Mouse (Mus musculus) embryonic facial prominence, embryonic 10.5 days (tissue): Measurements from ENCODE around the gene Cldn20. TPM values are rescaled to one million over a fixed set of nuclear protein-coding genes. Genes with fewer than 3 reads are reported as not detected.

Source experiments
- DNase-seq: peaks from one replicate; pipeline ENCODE4 v3.0.0-alpha.2; 2017; ENCODE audit warnings: low spot score
- H3K27ac ChIP-seq: fragments of 300-500 bp; sonication (generic); replicated peaks from 2 replicates; pipeline ENCODE4 v1.5.1; 2016; ENCODE audit warnings: mild to moderate bottlenecking
- H3K27me3 ChIP-seq: fragments of 300-500 bp; sonication (generic); replicated peaks from 2 replicates; pipeline ENCODE4 v1.6.1; 2016; ENCODE audit warnings: low read depth, mild to moderate bottlenecking; ENCODE audit not compliant: poor library complexity, severe bottlenecking
- H3K36me3 ChIP-seq: fragments of 300-500 bp; sonication (generic); replicated peaks from 2 replicates; pipeline ENCODE4 v1.6.1; 2016; ENCODE audit warnings: mild to moderate bottlenecking, moderate library complexity
- H3K4me1 ChIP-seq: fragments of 300-500 bp; sonication (generic); 2 replicates; pipeline ENCODE4 v1.6.1; 2016
- H3K4me3 ChIP-seq: fragments of 300-500 bp; sonication (generic); 2 replicates; pipeline ENCODE4 v1.5.1; 2016; ENCODE audit warnings: mild to moderate bottlenecking, moderate library complexity
- H3K9me3 ChIP-seq: fragments of 300-500 bp; sonication (generic); 2 replicates; pipeline ENCODE4 v1.6.1; 2016; ENCODE audit warnings: mild to moderate bottlenecking
- WGBS: fragments of 180-500 bp; shearing (Covaris S2); methylation state at CpG from one replicate; pipeline ENCODE4 v1.1.7; 2016; 5-methylcytosine and 5-hydroxymethylcytosine counted together
- polyA plus RNA-seq: library from polyadenylated mRNA; unstranded; fragments of >200 nt; fragmentation: Nextera tagmentation; extraction: Ambion mirVana; gene quantifications from 2 replicates; pipeline ENCODE4 v1.2.1, GENCODE M21; 2016

Cldn20 gene
- polyA plus RNA-seq, 1 experiment from 2014 or later = not detected

DNA sequence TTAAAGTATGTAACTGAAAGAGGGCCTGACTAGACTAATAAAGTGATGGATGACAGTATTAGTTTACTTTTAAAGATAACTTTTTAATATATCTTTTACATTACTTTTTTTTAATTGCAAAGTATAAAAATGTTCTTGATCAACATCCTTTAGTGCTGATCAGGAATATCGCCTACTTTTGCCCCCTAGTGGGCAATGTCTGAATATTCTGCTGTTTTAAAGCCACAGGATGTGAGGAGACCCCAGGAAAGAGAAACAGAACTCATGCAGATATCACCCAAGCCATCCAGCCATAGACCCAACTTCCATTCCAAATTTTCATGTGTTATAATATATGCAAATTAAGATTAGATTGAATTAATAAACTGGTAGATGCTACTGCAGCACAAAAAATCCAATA is 1.1 kb downstream of the Cldn20 start:
- H3K4me3 ChIP-seq = no peak overlapping the region
- 32% methylated on average over 1 of the region's 1 CpGs for WGBS

DNA sequence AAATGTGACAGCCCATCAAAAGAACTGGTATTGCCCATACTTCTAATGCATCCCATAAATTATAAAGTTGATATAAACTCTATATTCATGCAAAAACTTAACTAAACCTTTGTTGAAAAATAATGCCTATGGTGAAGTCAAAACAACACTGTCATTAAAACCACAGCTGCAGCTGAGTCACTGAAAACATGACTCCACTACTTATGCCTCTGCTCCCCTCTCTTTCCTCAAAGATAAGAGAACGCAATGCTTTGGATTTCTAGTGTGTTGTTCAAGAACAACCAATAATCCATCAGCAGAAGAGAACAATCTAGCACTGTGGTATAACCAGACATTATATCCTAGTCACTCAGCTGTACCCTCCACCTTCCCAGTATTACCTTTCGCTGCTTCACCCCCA is 8.0 kb downstream of the Cldn20 start:
- Histone ChIP-seq H3K4me1 (no peaks in the 10 kb centered on the region), H3K9me3 (no peaks in the 10 kb centered on the region), H3K27me3 (no peaks in the 10 kb centered on the region), H3K4me3 (no peak overlapping the region), H3K27ac (no peak overlapping the region), H3K36me3 (peaks cover 19% of the 10 kb centered on the region)
- WGBS = 92% methylated on average over 2 of the region's 2 CpGs
- DNase-seq = no peak

More for the DNA sequence above, 1.1 kb downstream of the Cldn20 start:
- DNase-seq = no peak
- no peaks in the 10 kb centered on the region for H3K4me1 ChIP-seq
- peaks cover 3% of the 10 kb centered on the region; the same call in 1 of the 2 replicates for H3K36me3 ChIP-seq
- H3K27me3 ChIP-seq = no peaks in the 10 kb centered on the region
- no peak overlapping the region for H3K27ac ChIP-seq
- H3K9me3 ChIP-seq = no peaks in the 10 kb centered on the region

DNA sequence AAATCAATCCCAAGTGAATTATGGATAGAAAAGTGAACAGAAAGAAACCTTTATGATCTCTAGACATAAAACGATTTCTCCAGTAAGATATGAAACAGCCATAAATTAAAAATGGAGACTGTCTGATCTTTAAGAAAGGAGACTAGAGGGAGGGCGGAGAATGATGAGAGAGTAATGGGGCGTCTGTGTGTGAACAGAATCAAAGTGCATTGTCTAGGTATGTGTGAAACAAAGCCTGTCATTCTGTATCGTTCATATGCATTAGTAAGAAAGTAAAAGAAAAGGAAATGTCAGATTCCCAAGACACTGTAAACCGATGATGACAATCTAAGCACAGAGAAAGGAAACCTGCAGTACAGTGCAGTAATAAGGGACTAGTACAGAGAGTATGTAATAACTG is 8.7 kb downstream of the Cldn20 start:
- no peak overlapping the region for H3K4me3 ChIP-seq
- H3K27ac ChIP-seq = no peak overlapping the region
- no peaks in the 10 kb centered on the region for H3K27me3 ChIP-seq
- no peaks in the 10 kb centered on the region for H3K4me1 ChIP-seq
- H3K36me3 ChIP-seq = peaks cover 19% of the 10 kb centered on the region
- no peaks in the 10 kb centered on the region for H3K9me3 ChIP-seq
- DNase-seq = no peak
- 94% methylated on average over 5 of the region's 5 CpGs for WGBS

DNA sequence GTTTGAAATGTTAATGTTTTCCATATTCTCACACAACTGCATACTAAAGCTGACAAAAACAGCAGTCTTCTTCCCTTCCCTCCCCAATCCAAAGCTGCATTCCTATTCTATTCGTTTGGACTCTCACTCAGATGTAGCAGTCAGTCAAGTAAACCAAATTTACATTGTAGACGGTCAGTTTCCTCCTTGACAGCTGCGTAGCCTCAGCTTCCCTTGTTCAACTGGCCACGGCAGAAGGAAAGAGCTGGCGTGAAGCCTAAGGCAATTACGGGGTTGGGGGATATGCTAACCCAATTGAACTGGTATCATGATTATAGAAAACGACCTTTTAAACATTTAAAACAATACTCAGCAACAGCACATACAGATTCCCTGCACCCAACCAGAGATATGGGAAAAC is 15.4 kb downstream of the Cldn20 start:
- no peaks in the 10 kb centered on the region for H3K4me1 ChIP-seq
- H3K36me3 ChIP-seq = peaks cover 10% of the 10 kb centered on the region
- no peaks in the 10 kb centered on the region for H3K27me3 ChIP-seq
- H3K27ac ChIP-seq = no peak overlapping the region
- H3K9me3 ChIP-seq = no peaks in the 10 kb centered on the region
- DNase-seq = no peak
- 72% methylated on average over 7 of the region's 7 CpGs for WGBS
- no peak overlapping the region for H3K4me3 ChIP-seq

DNA sequence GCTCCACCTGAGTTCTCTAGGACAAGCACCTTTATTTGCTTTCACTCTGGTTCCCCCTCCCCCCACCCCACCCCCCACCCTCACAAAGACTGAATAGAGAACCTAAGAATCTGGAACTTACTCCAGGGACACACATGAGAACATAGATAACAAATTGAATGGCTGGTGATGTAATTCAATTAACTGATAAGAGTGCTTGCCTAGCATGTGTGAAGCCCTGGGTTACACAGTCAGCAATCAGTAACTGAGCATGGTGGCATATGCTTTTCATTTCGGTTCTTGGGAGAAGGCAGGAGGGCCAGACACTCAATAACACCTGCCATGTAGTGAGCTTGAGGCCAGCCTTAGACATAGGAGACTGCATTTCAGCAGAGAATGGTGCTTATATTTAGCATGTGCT is 23.9 kb downstream of the Cldn20 start:
- Histone ChIP-seq H3K4me3 (peak overlapping the region; percentile 76), H3K27ac (no peak overlapping the region), H3K4me1 (peaks cover 18% of the 10 kb centered on the region), H3K27me3 (no peaks in the 10 kb centered on the region), H3K36me3 (peaks cover 5% of the 10 kb centered on the region), H3K9me3 (no peaks in the 10 kb centered on the region)
- WGBS = 82% methylated on average over 1 of the region's 1 CpGs
- no peak for DNase-seq

DNA sequence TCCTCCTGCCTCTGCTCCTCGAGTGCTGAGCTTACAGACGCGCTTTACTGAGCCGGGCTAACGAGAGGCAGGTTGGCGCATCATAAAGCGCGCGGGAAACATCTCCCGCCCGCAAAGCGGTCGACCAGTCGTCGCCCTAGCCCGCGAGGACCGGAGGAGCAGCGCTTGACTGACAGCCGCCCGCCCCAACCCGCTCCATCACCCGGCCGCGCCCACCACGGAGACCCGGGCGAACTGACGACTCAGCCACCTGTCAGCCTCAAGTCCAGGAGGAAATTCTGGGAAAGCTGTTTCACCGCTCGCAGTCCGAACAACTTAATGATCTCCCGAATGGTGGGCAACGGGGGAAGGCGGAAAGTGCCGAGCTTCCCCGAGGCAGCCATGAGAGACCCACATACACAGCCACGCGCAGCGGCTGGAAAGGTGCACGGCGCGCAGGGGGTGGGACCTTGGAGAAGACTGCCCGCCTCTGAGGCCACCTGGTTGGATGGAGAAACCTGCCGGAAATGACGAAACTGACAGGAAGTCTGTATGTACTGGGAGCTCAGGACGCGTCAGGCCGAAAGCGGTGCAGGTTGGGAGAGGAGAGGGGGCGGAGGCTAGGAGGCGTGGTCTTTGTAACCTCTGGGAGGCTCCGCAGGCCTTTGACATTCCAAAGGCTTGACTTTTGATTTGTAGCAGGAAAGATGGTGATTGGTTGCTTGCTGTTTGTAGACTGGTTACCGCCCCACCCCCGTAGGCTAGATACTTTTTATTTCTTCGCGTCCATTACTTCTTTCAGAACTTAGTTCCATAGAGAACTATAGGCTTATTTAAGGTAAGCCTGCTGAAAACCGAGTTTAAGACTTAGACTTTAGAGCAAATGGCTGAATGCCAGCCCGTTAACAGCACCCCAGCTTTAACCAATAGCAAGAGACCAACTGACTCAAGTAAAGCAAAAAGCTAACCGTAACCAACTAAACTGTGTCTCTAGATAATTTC is 25.3 kb downstream of the Cldn20 start, which contains the start of gene Tfb1m:
Tfb1m (minus strand) TSS at position 451 of the 981 bp plus-strand sequence.
- Histone ChIP-seq H3K9me3 (no peaks in the 10 kb centered on the region), H3K36me3 (no peaks in the 10 kb centered on the region), H3K27ac (peak within 1 kb of the TSS; percentile 87), H3K4me1 (peaks cover 18% of the 10 kb centered on the region), H3K4me3 (peak within 1 kb of the TSS; percentile 76), H3K27me3 (no peaks in the 10 kb centered on the region)
- peak; percentile 98 for DNase-seq
- 1% methylated on average over 60 of the region's 60 CpGs for WGBS

DNA sequence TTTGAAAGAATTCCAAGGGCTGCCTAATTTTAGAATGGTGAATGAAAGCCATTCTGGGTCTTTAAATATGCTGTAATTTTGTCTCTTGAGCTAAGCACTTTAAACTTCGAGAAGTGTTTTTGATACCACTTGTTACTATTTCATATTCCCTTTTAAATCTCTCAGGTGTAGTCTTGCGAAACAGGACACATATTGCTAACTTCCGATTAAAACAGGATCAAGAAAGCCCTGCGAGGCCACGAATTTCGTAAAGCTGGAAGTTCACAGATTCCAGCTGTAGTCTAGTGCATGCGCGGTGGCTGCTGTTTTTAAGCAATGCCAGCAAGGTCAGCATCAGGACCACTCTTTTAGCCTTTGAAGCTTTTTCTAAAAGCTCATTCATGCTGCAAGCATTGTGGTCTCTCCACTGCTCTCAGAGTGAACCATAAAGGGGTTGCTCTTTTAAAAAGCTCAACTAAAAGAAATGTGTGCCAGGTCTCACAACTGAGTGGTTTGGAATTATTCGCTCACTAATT is 26.1 kb downstream of the Cldn20 start:
- H3K4me3 ChIP-seq = peak overlapping the region; percentile 76
- H3K27me3 ChIP-seq = no peaks in the 10 kb centered on the region
- no peaks in the 10 kb centered on the region for H3K36me3 ChIP-seq
- DNase-seq = no peak
- peaks cover 18% of the 10 kb centered on the region for H3K4me1 ChIP-seq
- H3K27ac ChIP-seq = peak overlapping the region; percentile 87
- 76% methylated on average over 9 of the region's 9 CpGs for WGBS
- no peaks in the 10 kb centered on the region for H3K9me3 ChIP-seq

DNA sequence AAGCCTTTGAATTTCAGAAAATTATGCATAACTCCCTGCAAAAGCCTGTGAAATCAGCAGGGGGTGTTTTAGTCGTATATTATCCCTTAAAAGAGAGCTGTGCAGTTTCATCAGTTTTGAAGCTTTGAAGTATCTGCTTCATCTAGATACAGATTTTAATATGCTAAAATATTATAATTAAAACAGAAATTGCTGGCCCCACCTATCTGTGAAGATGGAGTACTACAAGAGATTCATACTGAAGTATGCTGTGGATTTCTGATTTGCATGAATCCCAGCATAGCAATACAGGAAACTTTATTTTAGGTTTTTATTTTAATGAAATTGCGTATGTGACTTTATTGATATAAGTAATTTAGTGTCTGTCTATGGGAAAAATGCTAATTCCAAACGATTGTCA is 28.2 kb downstream of the Cldn20 start:
- DNase-seq = no peak
- WGBS = 77% methylated on average over 3 of the region's 3 CpGs
- H3K36me3 ChIP-seq = no peaks in the 10 kb centered on the region
- H3K4me3 ChIP-seq = no peak overlapping the region
- H3K4me1 ChIP-seq = peaks cover 18% of the 10 kb centered on the region
- no peak overlapping the region for H3K27ac ChIP-seq
- H3K27me3 ChIP-seq = no peaks in the 10 kb centered on the region
- no peaks in the 10 kb centered on the region for H3K9me3 ChIP-seq

DNA sequence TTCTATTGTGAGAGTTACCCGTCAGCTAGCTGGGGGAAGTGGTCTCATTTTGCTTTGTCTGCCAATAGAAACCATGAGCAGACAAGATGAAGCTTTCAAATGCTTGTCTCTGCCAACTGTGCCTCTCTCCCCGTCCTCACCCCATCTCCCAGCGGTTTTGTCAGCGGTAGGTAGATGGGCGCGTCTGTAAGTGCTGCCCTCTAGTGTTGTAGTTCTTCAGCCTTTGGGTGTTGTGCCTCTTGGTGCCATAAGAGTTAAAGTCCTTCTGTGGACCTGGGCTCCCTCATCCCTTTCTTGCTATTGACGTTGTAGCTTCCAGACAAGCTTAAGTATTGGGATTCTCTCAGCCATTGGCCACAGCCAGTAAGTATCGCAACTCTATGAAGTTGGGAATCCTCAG is 30.1 kb downstream of the Cldn20 start:
- peaks cover 7% of the 10 kb centered on the region; the same call in 1 of the 2 replicates for H3K4me1 ChIP-seq
- no peaks in the 10 kb centered on the region for H3K9me3 ChIP-seq
- H3K27ac ChIP-seq = no peak overlapping the region
- 56% methylated on average over 8 of the region's 8 CpGs for WGBS
- H3K36me3 ChIP-seq = no peaks in the 10 kb centered on the region
- no peaks in the 10 kb centered on the region for H3K27me3 ChIP-seq
- DNase-seq = no peak
- H3K4me3 ChIP-seq = no peak overlapping the region

DNA sequence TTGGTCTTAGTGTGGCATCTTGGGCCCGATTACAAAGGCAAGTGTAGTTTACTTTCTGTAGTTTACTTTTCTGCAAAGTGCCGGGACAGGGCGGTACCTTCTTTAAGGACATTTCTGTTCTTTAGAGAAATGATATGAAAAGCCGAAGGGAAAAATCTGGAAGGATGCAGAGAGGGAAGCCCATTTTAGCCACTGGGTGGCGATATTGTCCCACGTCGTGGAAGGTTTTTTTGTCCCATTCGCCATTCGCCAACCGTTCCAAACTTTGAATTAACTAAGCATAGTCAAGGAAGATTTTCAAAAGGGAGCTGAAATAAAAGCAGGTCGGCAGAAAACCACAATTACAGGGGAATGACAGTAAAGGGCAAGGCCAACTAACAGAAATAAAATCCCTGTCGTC is 38.5 kb downstream of the Cldn20 start:
- 8% methylated on average over 12 of the region's 12 CpGs for WGBS
- no peaks in the 10 kb centered on the region for H3K9me3 ChIP-seq

More for the DNA sequence above, 38.5 kb downstream of the Cldn20 start:
- Histone ChIP-seq H3K27ac (no peak overlapping the region), H3K4me3 (no peak overlapping the region), H3K4me1 (no peaks in the 10 kb centered on the region), H3K27me3 (no peaks in the 10 kb centered on the region), H3K36me3 (no peaks in the 10 kb centered on the region)
- DNase-seq = peak; percentile 73
